Mouse (Mus musculus) embryonic facial prominence, embryonic 11.5 days (tissue): ENCODE results near the gene Ccdc36. TPM values are rescaled to one million over a fixed set of nuclear protein-coding genes. Genes with fewer than 3 reads are reported as not detected.

Experiments used
- ATAC-seq: fragments of 200-750 bp; cut with Nextera tagmentation; replicated peaks from 2 replicates; pipeline ENCODE4 v1.8.0; 2017; ENCODE audit warnings: low read depth; ENCODE audit not compliant: insufficient number of reproducible peaks, low FRiP score, low TSS enrichment
- DNase-seq: peaks from one replicate; pipeline ENCODE4 v3.0.0-alpha.2; 2015; ENCODE audit warnings: low spot score
- H3K27ac ChIP-seq: fragments of 300-500 bp; sonication (generic); replicated peaks from 2 replicates; pipeline ENCODE4 v1.5.1; 2014; ENCODE audit warnings: mild to moderate bottlenecking, low read depth, low read length, control low read depth
- H3K27me3 ChIP-seq: fragments of 300-500 bp; sonication (generic); 2 replicates; pipeline ENCODE4 v1.6.1; 2014; ENCODE audit warnings: mild to moderate bottlenecking, low read length, moderate library complexity, mixed read lengths; ENCODE audit not compliant: control insufficient read depth, insufficient read depth
- H3K36me3 ChIP-seq: fragments of 300-500 bp; sonication (generic); replicated peaks from 2 replicates; pipeline ENCODE4 v1.6.1; 2014; ENCODE audit warnings: low read depth, mild to moderate bottlenecking, low read length, moderate library complexity, mixed read lengths; ENCODE audit not compliant: control insufficient read depth, insufficient read depth
- H3K4me1 ChIP-seq: fragments of 300-500 bp; sonication (generic); 2 replicates; pipeline ENCODE4 v1.6.1; 2014; ENCODE audit warnings: low read length, mixed read lengths; ENCODE audit not compliant: control insufficient read depth, insufficient read depth
- H3K4me2 ChIP-seq: fragments of 300-500 bp; sonication (generic); 2 replicates; pipeline ENCODE4 v1.6.1; 2014; ENCODE audit warnings: low read depth, mild to moderate bottlenecking, control low read depth, low read length, moderate library complexity
- H3K4me3 ChIP-seq: fragments of 300-500 bp; sonication (generic); 2 replicates; pipeline ENCODE4 v1.5.1; 2014; ENCODE audit warnings: low read depth, low read length, control low read depth
- H3K9ac ChIP-seq: fragments of 300-500 bp; sonication (generic); replicated peaks from 2 replicates; pipeline ENCODE4 v1.6.1; 2014; ENCODE audit warnings: mild to moderate bottlenecking, control low read depth, low read length
- H3K9me3 ChIP-seq: fragments of 300-500 bp; sonication (generic); replicated peaks from 2 replicates; pipeline ENCODE4 v1.6.1; 2016; ENCODE audit warnings: mild to moderate bottlenecking, low read length, inconsistent platforms, mixed read lengths; ENCODE audit not compliant: control insufficient read depth
- WGBS: fragments of 180-500 bp; shearing (Covaris S2); extraction: QIAGEN DNeasy Blood & Tissue Kit; methylation state at CpG from one replicate; pipeline ENCODE4 v1.1.7; 2014; 5-methylcytosine and 5-hydroxymethylcytosine counted together
- polyA plus RNA-seq: library from polyadenylated mRNA; unstranded; fragments of >200 nt; fragmentation: Nextera tagmentation; extraction: Ambion mirVana; gene quantifications from 2 replicates; pipeline ENCODE4 v1.2.1, GENCODE M21; 2014

Gene Ccdc36
- polyA plus RNA-seq, 1 experiment from 2014 or later: 1.7 TPM

GRCm38 (mm10) chr9:108388601-108389000, 39.7 kb downstream of the Ccdc36 start:
- WGBS: 82% methylated on average over 10 of the region's 10 CpGs
- Histone ChIP-seq H3K36me3 (peaks cover 21% of the 10 kb centered on the region), H3K4me3 (no peak overlapping the region), H3K27me3 (no peaks in the 10 kb centered on the region), H3K9ac (no peak overlapping the region), H3K9me3 (no peaks in the 10 kb centered on the region), H3K4me2 (no peak overlapping the region), H3K4me1 (no peaks in the 10 kb centered on the region), H3K27ac (no peak overlapping the region)
- no peak for ATAC-seq
- DNase-seq: no peak

GRCm38 (mm10) chr9:108386816-108387215, 41.5 kb downstream of the Ccdc36 start:
- Histone ChIP-seq H3K36me3 (peaks cover 25% of the 10 kb centered on the region), H3K4me2 (no peak overlapping the region), H3K27me3 (no peaks in the 10 kb centered on the region), H3K9ac (no peak overlapping the region), H3K27ac (no peak overlapping the region), H3K4me3 (no peak overlapping the region), H3K4me1 (no peaks in the 10 kb centered on the region), H3K9me3 (no peaks in the 10 kb centered on the region)
- 98% methylated on average over 4 of the region's 4 CpGs for WGBS
- ATAC-seq (no peak), DNase-seq (no peak)

- WGBS: 66% methylated on average over 7 of the region's 7 CpGs
These were observed 43.3 kb downstream of the Ccdc36 start for GRCm38 (mm10) chr9:108385006-108385405.

DNA sequence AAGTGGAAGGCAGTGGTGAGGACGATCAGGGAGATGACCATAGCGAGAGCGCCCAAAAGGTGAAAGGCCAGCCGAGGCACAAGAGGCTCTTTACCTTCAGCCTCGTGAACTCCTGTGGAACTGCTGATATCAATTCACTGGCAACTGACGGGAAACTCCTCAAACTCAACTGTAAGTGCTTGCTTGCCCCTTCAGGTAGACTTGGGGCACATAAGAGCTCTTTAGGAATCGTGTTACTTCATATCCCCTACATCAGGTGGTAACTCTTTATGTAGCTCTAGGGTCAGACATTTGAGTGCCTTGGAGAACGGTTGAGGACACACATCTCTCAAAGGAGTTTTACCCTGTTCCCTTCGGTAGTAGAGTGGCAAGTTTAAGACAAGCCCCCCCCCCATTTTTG, 46.9 kb downstream of the Ccdc36 start:
- Histone ChIP-seq H3K27ac (no peak overlapping the region), H3K4me1 (no peaks in the 10 kb centered on the region), H3K4me2 (no peak overlapping the region), H3K9me3 (no peaks in the 10 kb centered on the region), H3K9ac (no peak overlapping the region), H3K27me3 (no peaks in the 10 kb centered on the region), H3K36me3 (peaks cover 16% of the 10 kb centered on the region), H3K4me3 (no peak overlapping the region)
- 96% methylated on average over 9 of the region's 9 CpGs for WGBS
- DNase-seq (no peak), ATAC-seq (no peak)

More at GRCm38 (mm10) chr9:108385006-108385405, 43.3 kb downstream of the Ccdc36 start:
- H3K9me3 ChIP-seq: no peaks in the 10 kb centered on the region
- no peaks in the 10 kb centered on the region for H3K27me3 ChIP-seq
- H3K4me2 ChIP-seq: no peak overlapping the region
- no peaks in the 10 kb centered on the region for H3K4me1 ChIP-seq
- no peak overlapping the region for H3K4me3 ChIP-seq
- DNase-seq (no peak), ATAC-seq (no peak)
- H3K9ac ChIP-seq: no peak overlapping the region
- H3K36me3 ChIP-seq: peaks cover 25% of the 10 kb centered on the region
- H3K27ac ChIP-seq: no peak overlapping the region

- Histone ChIP-seq H3K9ac (no peak overlapping the region), H3K27ac (no peak overlapping the region), H3K4me1 (no peaks in the 10 kb centered on the region), H3K27me3 (no peaks in the 10 kb centered on the region), H3K4me2 (no peak overlapping the region), H3K36me3 (peaks cover 8% of the 10 kb centered on the region), H3K9me3 (no peaks in the 10 kb centered on the region), H3K4me3 (no peak overlapping the region)
- no peak for DNase-seq
- no peak for ATAC-seq
- WGBS: 96% methylated on average over 4 of the region's 4 CpGs
These were observed 49.0 kb downstream of the Ccdc36 start for GRCm38 (mm10) chr9:108379294-108379693.

DNA sequence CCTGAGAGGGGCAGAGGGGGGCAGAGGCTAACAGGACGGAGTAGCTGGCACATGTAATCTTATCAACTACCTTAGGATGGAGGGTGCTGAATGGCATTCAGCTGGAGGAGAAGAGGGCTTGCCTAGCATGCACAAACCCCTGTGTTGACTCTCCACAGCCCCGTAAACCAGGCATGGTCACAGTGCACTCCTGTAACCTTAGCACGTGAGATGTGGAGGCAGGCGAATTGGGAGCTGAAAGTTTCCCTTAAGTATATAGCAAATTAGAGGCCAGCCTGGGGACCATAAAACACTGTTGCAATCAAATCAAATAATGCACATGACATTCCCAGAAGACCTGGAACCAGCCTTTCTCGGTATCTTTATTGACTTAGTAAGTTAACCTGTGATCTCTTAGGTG, 49.5 kb downstream of the Ccdc36 start:
- Histone ChIP-seq H3K4me1 (no peaks in the 10 kb centered on the region), H3K27ac (no peak overlapping the region), H3K36me3 (peaks cover 7% of the 10 kb centered on the region), H3K4me3 (no peak overlapping the region), H3K9me3 (no peaks in the 10 kb centered on the region), H3K27me3 (no peaks in the 10 kb centered on the region), H3K4me2 (no peak overlapping the region), H3K9ac (no peak overlapping the region)
- WGBS: 88% methylated on average over 5 of the region's 5 CpGs
- no peak for ATAC-seq
- no peak for DNase-seq

DNA sequence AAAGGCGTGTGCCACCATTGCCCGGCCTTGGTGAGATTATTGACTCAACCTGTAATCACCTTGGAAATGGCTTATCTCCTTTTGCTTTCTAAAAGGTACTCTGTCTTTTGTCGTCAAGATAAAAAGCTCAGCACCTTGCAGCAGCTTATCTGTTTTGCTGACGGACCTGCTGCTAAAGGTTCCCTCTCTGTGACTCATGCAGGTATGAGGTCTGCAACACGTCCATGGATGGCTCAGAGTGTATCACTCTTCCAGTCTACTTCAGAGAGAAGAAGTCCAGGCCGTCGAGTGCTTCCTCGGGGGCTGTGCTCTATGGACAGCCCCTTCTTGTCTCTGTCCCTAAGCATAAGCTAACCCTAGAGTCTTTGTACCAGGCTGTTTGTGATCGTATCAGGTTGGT, 50.0 kb downstream of the Ccdc36 start:
- 90% methylated on average over 9 of the region's 9 CpGs for WGBS

More for the DNA sequence above, 50.0 kb downstream of the Ccdc36 start:
- no peak overlapping the region for H3K9ac ChIP-seq
- H3K27me3 ChIP-seq: no peaks in the 10 kb centered on the region
- ATAC-seq (no peak), DNase-seq (no peak)
- H3K27ac ChIP-seq: no peak overlapping the region
- H3K9me3 ChIP-seq: no peaks in the 10 kb centered on the region
- H3K4me2 ChIP-seq: no peak overlapping the region
- H3K4me3 ChIP-seq: no peak overlapping the region
- peaks cover 7% of the 10 kb centered on the region for H3K36me3 ChIP-seq
- H3K4me1 ChIP-seq: no peaks in the 10 kb centered on the region
